Mouse (Mus musculus): ENCODE data around the gene Ispd. TPM values are rescaled to one million over a fixed set of nuclear protein-coding genes. Genes with fewer than 3 reads are reported as not detected.

Gene Ispd
- polyA plus RNA-seq, 1 experiment: 2.5 TPM

GRCm38 (mm10) chr12:36708810-36709209 lies 327.6 kb downstream of the Ispd start:
- Histone ChIP-seq H3K27ac (ENCODE audit: insufficient read depth, low read depth, low read length) (no peak overlapping the region), H3K4me1 (ENCODE audit: control insufficient read depth, insufficient read depth, low read length) (no peaks in the 10 kb centered on the region), H3K36me3 (ENCODE audit: control insufficient read depth, insufficient read depth, low read length) (no peaks in the 10 kb centered on the region), H3K27me3 (replicated peaks; ENCODE audit: control insufficient read depth, insufficient read depth, low read length) (no peaks in the 10 kb centered on the region), H3K4me3 (ENCODE audit: insufficient read depth, low read depth, low read length) (no peak overlapping the region)
- TF ChIP-seq POLR2A (IDR thresholded peaks at IDR 0.05; ENCODE audit: low read depth, low read length) (no peak), CTCF (conservative IDR thresholded peaks at IDR 0.05; ENCODE audit: insufficient read depth, insufficient read length, low read depth, low read length) (no peak)
- WGBS: 83% methylated on average over 1 of the region's 1 CpGs
- DNase-seq: no peak

DNA sequence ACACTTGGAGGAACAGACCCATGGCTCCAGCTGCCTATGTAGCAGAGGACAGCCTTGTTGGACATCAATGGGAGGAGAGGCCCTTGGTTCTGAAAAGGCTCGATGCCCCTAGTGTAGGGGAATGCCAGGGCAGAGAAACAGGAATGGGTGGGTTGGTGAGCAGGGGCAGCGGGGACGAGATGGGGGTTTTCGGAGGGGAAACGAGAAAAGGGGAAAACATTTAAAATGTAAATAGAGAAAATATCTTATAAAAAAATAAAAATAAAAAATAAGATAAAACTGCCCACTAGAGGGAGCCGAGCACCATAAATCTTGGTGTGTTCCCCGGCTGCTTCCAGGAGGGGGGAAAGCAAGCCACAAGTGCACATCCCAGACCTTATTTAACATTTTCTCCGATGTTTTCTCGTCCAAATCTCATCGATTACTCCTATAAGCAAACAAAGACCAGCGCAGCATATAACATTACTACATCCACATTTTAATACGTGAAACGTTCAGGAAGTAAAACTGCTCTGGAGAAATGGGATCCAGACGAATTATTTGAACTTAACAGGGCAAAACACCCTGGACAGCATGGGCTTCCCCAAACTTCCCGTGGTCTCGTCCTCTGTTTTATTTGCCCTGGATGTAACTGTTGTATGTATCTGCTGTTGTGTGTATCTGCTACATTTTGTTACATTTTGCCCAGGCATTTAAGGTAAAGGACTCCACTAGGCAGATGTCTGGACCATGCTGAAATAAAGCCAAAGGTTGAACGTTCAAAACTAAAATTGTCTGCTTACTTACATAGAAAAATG lies 332.8 kb downstream of the Ispd start:
- Histone ChIP-seq H3K27ac (ENCODE audit: insufficient read depth, low read depth, low read length) (no peak overlapping the region), H3K27me3 (replicated peaks; ENCODE audit: control insufficient read depth, insufficient read depth, low read length) (no peaks in the 10 kb centered on the region; the same call in 1 of the 2 replicates), H3K36me3 (ENCODE audit: control insufficient read depth, insufficient read depth, low read length) (no peaks in the 10 kb centered on the region), H3K4me1 (ENCODE audit: control insufficient read depth, insufficient read depth, low read length) (no peaks in the 10 kb centered on the region), H3K4me3 (ENCODE audit: insufficient read depth, low read depth, low read length) (no peak overlapping the region)
- WGBS: 13% methylated on average over 17 of the region's 17 CpGs
- TF ChIP-seq POLR2A (IDR thresholded peaks at IDR 0.05; ENCODE audit: low read depth, low read length): no peak
- peak; percentile 49 for TF ChIP-seq CTCF (conservative IDR thresholded peaks at IDR 0.05; ENCODE audit: insufficient read depth, insufficient read length, low read depth, low read length)
- peak; percentile 41 for DNase-seq

DNA sequence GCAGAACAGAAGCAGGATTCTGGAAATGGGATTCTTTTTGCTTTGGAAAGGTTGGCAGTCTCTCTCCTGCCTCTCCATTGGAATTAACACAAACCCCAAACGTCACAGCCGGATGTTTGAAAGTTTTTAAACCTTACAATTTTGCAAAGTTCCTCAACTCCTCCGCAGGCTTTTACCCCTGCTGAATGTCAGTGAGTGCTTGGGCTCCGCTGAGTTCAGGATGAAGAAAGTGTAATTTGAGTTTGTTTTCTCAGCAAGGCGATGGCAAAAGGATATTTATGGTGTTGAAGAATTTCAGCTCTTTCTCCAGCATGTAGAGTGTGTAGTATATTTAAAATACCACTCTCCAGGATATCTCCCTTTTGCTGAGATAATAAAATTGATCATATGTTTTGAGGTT lies 336.3 kb downstream of the Ispd start:
- Histone ChIP-seq H3K4me3 (ENCODE audit: insufficient read depth, low read depth, low read length) (no peak overlapping the region), H3K27ac (ENCODE audit: insufficient read depth, low read depth, low read length) (no peak overlapping the region)
- no peak for TF ChIP-seq POLR2A (IDR thresholded peaks at IDR 0.05; ENCODE audit: low read depth, low read length)
- TF ChIP-seq CTCF (conservative IDR thresholded peaks at IDR 0.05; ENCODE audit: insufficient read depth, insufficient read length, low read depth, low read length): no peak

GRCm38 (mm10) chr12:36718417-36718816 lies 337.2 kb downstream of the Ispd start:
- H3K27me3 ChIP-seq (replicated peaks; ENCODE audit: control insufficient read depth, insufficient read depth, low read length): no peaks in the 10 kb centered on the region; the same call in 1 of the 2 replicates
- peaks cover 3% of the 10 kb centered on the region; the same call in 1 of the 2 replicates for H3K4me1 ChIP-seq (ENCODE audit: control insufficient read depth, insufficient read depth, low read length)
- TF ChIP-seq CTCF (conservative IDR thresholded peaks at IDR 0.05; ENCODE audit: insufficient read depth, insufficient read length, low read depth, low read length) (no peak), POLR2A (IDR thresholded peaks at IDR 0.05; ENCODE audit: low read depth, low read length) (no peak)
- DNase-seq: no peak
- WGBS: 57% methylated on average over 2 of the region's 2 CpGs
- H3K27ac ChIP-seq (ENCODE audit: insufficient read depth, low read depth, low read length): no peak overlapping the region
- no peaks in the 10 kb centered on the region for H3K36me3 ChIP-seq (ENCODE audit: control insufficient read depth, insufficient read depth, low read length)
- no peak overlapping the region for H3K4me3 ChIP-seq (ENCODE audit: insufficient read depth, low read depth, low read length)

More for the DNA sequence above, 336.3 kb downstream of the Ispd start:
- no peaks in the 10 kb centered on the region; the same call in 1 of the 2 replicates for H3K27me3 ChIP-seq (replicated peaks; ENCODE audit: control insufficient read depth, insufficient read depth, low read length)
- WGBS: 48% methylated on average over 5 of the region's 5 CpGs
- peaks cover 3% of the 10 kb centered on the region; the same call in 1 of the 2 replicates for H3K4me1 ChIP-seq (ENCODE audit: control insufficient read depth, insufficient read depth, low read length)
- DNase-seq: no peak
- no peaks in the 10 kb centered on the region for H3K36me3 ChIP-seq (ENCODE audit: control insufficient read depth, insufficient read depth, low read length)

DNA sequence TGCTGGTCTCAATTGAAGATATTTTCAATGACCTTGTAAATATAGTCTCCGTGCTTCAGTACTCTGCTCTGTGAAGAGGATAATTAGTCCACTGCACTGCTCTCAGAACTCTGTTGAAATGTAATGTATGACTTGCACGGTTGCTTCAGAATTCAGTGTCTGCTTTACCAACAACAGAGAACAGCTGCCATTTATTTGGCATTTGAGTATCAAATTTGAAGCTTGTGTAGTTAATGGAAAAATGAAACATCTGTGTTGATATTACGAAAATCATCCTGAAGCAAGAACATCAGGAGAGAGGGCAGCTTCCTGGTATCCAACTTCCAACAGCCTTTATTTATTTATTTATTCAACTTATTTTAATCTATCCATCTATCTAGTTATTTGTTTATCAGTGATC lies 337.8 kb downstream of the Ispd start:
- H3K4me3 ChIP-seq (ENCODE audit: insufficient read depth, low read depth, low read length): no peak overlapping the region
- no peak for DNase-seq
- 65% methylated on average over 3 of the region's 3 CpGs for WGBS
- no peak overlapping the region for H3K27ac ChIP-seq (ENCODE audit: insufficient read depth, low read depth, low read length)
- peaks cover 3% of the 10 kb centered on the region; the same call in 1 of the 2 replicates for H3K4me1 ChIP-seq (ENCODE audit: control insufficient read depth, insufficient read depth, low read length)
- TF ChIP-seq CTCF (conservative IDR thresholded peaks at IDR 0.05; ENCODE audit: insufficient read depth, insufficient read length, low read depth, low read length): no peak
- no peak for TF ChIP-seq POLR2A (IDR thresholded peaks at IDR 0.05; ENCODE audit: low read depth, low read length)
- no peaks in the 10 kb centered on the region for H3K36me3 ChIP-seq (ENCODE audit: control insufficient read depth, insufficient read depth, low read length)
- H3K27me3 ChIP-seq (replicated peaks; ENCODE audit: control insufficient read depth, insufficient read depth, low read length): no peaks in the 10 kb centered on the region; the same call in 1 of the 2 replicates

GRCm38 (mm10) chr12:36720779-36721178 lies 339.5 kb downstream of the Ispd start:
- Histone ChIP-seq H3K27me3 (replicated peaks; ENCODE audit: control insufficient read depth, insufficient read depth, low read length) (no peaks in the 10 kb centered on the region; the same call in 1 of the 2 replicates), H3K4me3 (ENCODE audit: insufficient read depth, low read depth, low read length) (no peak overlapping the region), H3K36me3 (ENCODE audit: control insufficient read depth, insufficient read depth, low read length) (no peaks in the 10 kb centered on the region), H3K27ac (ENCODE audit: insufficient read depth, low read depth, low read length) (no peak overlapping the region), H3K4me1 (ENCODE audit: control insufficient read depth, insufficient read depth, low read length) (peaks cover 3% of the 10 kb centered on the region; the same call in 1 of the 2 replicates)
- WGBS: 74% methylated on average over 3 of the region's 3 CpGs
- DNase-seq: no peak
- TF ChIP-seq CTCF (conservative IDR thresholded peaks at IDR 0.05; ENCODE audit: insufficient read depth, insufficient read length, low read depth, low read length): no peak
- no peak for TF ChIP-seq POLR2A (IDR thresholded peaks at IDR 0.05; ENCODE audit: low read depth, low read length)

DNA sequence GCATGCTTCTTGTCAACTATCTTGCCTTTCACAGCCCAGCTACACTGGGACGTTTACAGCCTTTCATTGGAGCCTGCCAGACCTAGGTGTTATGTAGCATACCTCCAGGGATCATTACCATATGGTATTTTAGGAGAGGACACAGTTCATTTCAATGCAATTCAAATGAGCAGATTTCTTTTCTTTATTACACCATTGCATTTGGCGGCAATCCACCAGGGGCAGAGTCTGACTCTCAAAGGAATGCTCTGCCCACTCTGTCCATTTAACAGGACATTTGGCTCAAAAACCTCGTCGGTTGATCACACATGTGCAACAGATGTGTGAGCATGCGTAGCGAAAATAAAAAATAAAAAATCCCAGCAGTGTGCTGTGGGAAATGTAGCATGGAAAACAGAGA lies 340.0 kb downstream of the Ispd start:
- Histone ChIP-seq H3K27me3 (replicated peaks; ENCODE audit: control insufficient read depth, insufficient read depth, low read length) (no peaks in the 10 kb centered on the region; the same call in 1 of the 2 replicates), H3K27ac (ENCODE audit: insufficient read depth, low read depth, low read length) (no peak overlapping the region), H3K36me3 (ENCODE audit: control insufficient read depth, insufficient read depth, low read length) (no peaks in the 10 kb centered on the region), H3K4me3 (ENCODE audit: insufficient read depth, low read depth, low read length) (no peak overlapping the region), H3K4me1 (ENCODE audit: control insufficient read depth, insufficient read depth, low read length) (peaks cover 3% of the 10 kb centered on the region; the same call in 1 of the 2 replicates)
- DNase-seq: peak; percentile 53
- 34% methylated on average over 6 of the region's 6 CpGs for WGBS
- no peak for TF ChIP-seq POLR2A (IDR thresholded peaks at IDR 0.05; ENCODE audit: low read depth, low read length)
- no peak for TF ChIP-seq CTCF (conservative IDR thresholded peaks at IDR 0.05; ENCODE audit: insufficient read depth, insufficient read length, low read depth, low read length)
